Mouse (Mus musculus) thymus, adult 2 months (tissue): ENCODE results near the gene Sigirr.

Source experiments
- CTCF ChIP-seq: fragments of 200-500 bp; IDR thresholded peaks from 2 replicates; pipeline ENCODE4 v1.5.1; 2012; ENCODE audit warnings: mild to moderate bottlenecking, control low read depth, low read length, moderate library complexity, borderline replicate concordance; ENCODE audit not compliant: control insufficient read depth, poor library complexity, insufficient read depth; ENCODE audit errors: extremely low read depth
- POLR2A ChIP-seq: fragments of 200-500 bp; IDR thresholded peaks from 2 replicates; pipeline ENCODE4 v1.6.1; 2012; ENCODE audit warnings: mild to moderate bottlenecking, low read length, control low read depth, moderate library complexity; ENCODE audit not compliant: control insufficient read depth, poor library complexity, insufficient read depth; ENCODE audit errors: extremely low read depth

GRCm38 (mm10) chr7:141121051-141121531 lies 20.7 kb upstream of the Sigirr start:
- TF ChIP-seq POLR2A = no peak
- TF ChIP-seq CTCF = no peak
